Mouse (Mus musculus): ENCODE data around the gene Prcc.
"Not testable (repeated sequence)": the region's sequence is repeated elsewhere in the genome, so short reads cannot be mapped to it uniquely, and the experiment has no call there.

The Prcc gene

GRCm38 (mm10) chr3:87844981-87845380 is 40.4 kb downstream of the Prcc start:
- no peak for DNase-seq (ENCODE audit: low spot score)

- no peak for DNase-seq (ENCODE audit: low spot score)
Measured at GRCm38 (mm10) chr3:87840858-87841257, 44.5 kb downstream of the Prcc start.

- DNase-seq (ENCODE audit: low spot score) = peak; percentile 36
Measured at GRCm38 (mm10) chr3:87838622-87839021, 46.8 kb downstream of the Prcc start.

- no peak for DNase-seq (ENCODE audit: low spot score)
Measured at GRCm38 (mm10) chr3:87833482-87833881, 51.9 kb downstream of the Prcc start.

GRCm38 (mm10) chr3:87832109-87832859 is 53.1 kb downstream of the Prcc start:
- no peak for DNase-seq (ENCODE audit: low spot score)

- no peak for DNase-seq (ENCODE audit: low spot score)
Measured at GRCm38 (mm10) chr3:87829025-87829424, 56.4 kb downstream of the Prcc start.

- no peak for DNase-seq (ENCODE audit: low spot score)
Measured at GRCm38 (mm10) chr3:87828435-87828834, 57.0 kb downstream of the Prcc start.

GRCm38 (mm10) chr3:87824206-87824605 is 61.2 kb downstream of the Prcc start, which contains the start of gene Pear1:
Gene Pear1 (minus strand): TSS chr3:87824306.
- DNase-seq (ENCODE audit: low spot score) = not testable (repeated sequence)

GRCm38 (mm10) chr3:87818226-87818625 is 67.2 kb downstream of the Prcc start:
- no peak for DNase-seq (ENCODE audit: low spot score)

- DNase-seq (ENCODE audit: low spot score) = no peak
Measured at GRCm38 (mm10) chr3:87816646-87817093, 68.7 kb downstream of the Prcc start.

GRCm38 (mm10) chr3:87816166-87816565 is 69.2 kb downstream of the Prcc start:
- DNase-seq (ENCODE audit: low spot score) = no peak

GRCm38 (mm10) chr3:87812873-87813272 is 72.5 kb downstream of the Prcc start:
- no peak for DNase-seq (ENCODE audit: low spot score)

GRCm38 (mm10) chr3:87812413-87812812 is 73.0 kb downstream of the Prcc start:
- no peak for DNase-seq (ENCODE audit: low spot score)

GRCm38 (mm10) chr3:87811297-87811696 is 74.1 kb downstream of the Prcc start:
- DNase-seq (ENCODE audit: low spot score) = no peak

GRCm38 (mm10) chr3:87809322-87809962 is 76.0 kb downstream of the Prcc start:
- DNase-seq (ENCODE audit: low spot score) = no peak
